Mouse (Mus musculus): ENCODE measurements around the gene Gnas. TPM values are rescaled to one million over a fixed set of nuclear protein-coding genes. Genes with fewer than 3 reads are reported as not detected.

Gnas gene
- total RNA-seq, 2 experiments from 2014 or later: 1,194 to 1,253 TPM

DNA sequence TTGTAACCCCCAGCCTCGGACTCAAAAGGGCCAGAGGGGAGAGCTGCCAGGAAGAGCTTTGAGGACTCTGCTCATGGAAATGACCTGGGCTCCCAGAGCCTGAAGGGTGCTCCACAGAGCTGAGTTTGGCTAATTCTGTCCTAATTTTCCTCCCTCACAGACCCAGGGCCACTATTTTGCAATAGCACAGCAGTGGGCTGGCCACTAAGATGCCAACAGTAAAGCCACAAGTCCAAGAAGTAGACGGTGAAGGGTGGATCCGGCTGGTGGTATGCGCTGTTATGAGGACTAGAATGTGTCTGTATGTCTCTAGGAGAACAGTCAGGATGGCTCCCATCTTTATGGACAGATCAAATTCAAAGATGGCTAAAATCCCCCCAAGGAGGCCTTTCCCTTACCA is 74.4 kb downstream of the Gnas start:
- no peak for DNase-seq

- DNase-seq: no peak
Observed at GRCm38 (mm10) chr2:174359656-174360055, 75.5 kb downstream of the Gnas start.

DNA sequence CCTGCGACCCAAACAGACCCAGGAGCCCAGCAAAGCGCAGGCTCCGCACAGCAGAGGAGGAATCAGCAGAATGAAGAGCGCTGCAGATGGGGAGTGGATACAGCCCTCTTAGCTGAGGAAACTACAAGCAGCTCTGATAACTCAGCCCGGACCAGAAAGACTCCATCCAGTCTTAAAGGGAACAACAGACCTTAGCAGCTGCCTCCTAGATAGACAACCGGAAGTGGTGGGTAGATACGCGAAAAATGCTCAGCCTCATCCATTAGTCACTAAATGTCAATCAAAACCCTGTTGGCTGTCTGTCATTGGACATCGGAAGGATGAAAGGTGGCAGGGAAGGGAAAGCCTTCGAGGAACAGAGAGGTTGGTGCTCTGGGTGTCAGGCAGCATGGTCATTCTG is 82.5 kb downstream of the Gnas start:
- no peak for DNase-seq

DNA sequence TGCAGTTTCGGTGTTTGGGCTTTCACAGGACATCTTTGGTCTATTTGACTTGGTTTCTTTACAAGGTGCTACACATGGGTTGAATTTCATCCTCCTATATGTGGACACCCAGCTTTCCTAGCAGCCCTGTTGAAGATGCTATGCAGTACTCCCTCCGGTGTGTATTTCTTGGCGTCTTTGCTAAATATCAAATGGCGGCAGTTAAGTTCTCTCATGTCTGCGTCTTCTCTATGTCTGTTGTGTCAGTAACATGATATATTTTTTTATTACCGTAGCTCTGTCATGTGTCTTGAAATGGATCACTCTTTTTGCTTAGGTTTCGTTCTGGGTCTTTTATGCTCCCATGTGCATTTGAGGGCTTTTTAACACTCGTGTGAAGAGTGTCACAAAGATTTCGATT is 96.9 kb downstream of the Gnas start:
- DNase-seq: no peak

- DNase-seq: no peak
Observed at GRCm38 (mm10) chr2:174391936-174392335, 107.8 kb downstream of the Gnas start.

GRCm38 (mm10) chr2:174392554-174392953 is 108.4 kb downstream of the Gnas start:
- DNase-seq: no peak

DNA sequence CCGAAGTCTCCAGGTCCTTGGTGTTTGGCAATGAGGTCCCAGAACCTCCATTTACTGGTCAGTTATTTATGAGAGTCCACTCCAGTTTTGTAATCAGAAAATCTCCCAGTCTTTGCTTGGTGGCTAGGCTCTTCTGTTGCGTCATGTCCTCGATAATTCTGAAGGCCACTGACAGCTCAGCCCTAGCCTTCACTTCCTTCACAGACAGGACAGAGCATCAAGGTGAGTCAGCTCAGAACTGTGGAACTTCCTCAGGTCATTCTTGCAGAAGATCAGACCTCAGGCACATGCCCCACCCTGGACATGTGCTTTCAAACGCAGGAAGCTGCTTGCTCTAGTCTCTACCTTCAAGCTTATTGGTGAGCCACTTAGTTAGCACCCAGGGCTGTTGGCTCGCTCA is 109.3 kb downstream of the Gnas start:
- DNase-seq: no peak

Small RNA genes within 50 kb of the gene (microRNA-seq; reads per million reads assigned to microRNA genes)
- gene Gm27591 (0 reads per million in 2 experiments), gene Mir296 (6.8 to 14.4 reads per million in 2 experiments), gene Mir298 (25.0 to 25.7 reads per million in 2 experiments)

Other genes starting within 250 kb of the Gnas start
- gene Stx16, start 208.0 kb upstream of the Gnas start, total RNA-seq (2021): 10 to 100 TPM; 16.4 to 17.3 TPM
- gene Npepl1, start 174.0 kb upstream of the Gnas start, total RNA-seq (2021): 10 to 100 TPM; 66.6 to 70.9 TPM
- gene Gm20721, start 62.4 kb downstream of the Gnas start, total RNA-seq (2021): 1 to 10 TPM; 1.8 to 2.3 TPM
- 10 to 100 TPM; 27.9 to 29.7 TPM for gene Nelfcd, start 131.5 kb downstream of the Gnas start, total RNA-seq (2021)
- 10 to 100 TPM; 30.0 to 40.1 TPM for gene Ctsz, start 154.7 kb downstream of the Gnas start, total RNA-seq (2021)
- 1 to 10 TPM; 3.5 to 4.5 TPM for gene Tubb1, start 166.4 kb downstream of the Gnas start, total RNA-seq (2021)
- gene Atp5e, start 179.8 kb downstream of the Gnas start, total RNA-seq (2021): 1,000 to 10,000 TPM; 1,683 to 1,862 TPM
- gene Prelid3b, start 188.8 kb downstream of the Gnas start, total RNA-seq (2021): 10 to 100 TPM; 55.5 to 60.0 TPM